In the genomic region with DNA sequence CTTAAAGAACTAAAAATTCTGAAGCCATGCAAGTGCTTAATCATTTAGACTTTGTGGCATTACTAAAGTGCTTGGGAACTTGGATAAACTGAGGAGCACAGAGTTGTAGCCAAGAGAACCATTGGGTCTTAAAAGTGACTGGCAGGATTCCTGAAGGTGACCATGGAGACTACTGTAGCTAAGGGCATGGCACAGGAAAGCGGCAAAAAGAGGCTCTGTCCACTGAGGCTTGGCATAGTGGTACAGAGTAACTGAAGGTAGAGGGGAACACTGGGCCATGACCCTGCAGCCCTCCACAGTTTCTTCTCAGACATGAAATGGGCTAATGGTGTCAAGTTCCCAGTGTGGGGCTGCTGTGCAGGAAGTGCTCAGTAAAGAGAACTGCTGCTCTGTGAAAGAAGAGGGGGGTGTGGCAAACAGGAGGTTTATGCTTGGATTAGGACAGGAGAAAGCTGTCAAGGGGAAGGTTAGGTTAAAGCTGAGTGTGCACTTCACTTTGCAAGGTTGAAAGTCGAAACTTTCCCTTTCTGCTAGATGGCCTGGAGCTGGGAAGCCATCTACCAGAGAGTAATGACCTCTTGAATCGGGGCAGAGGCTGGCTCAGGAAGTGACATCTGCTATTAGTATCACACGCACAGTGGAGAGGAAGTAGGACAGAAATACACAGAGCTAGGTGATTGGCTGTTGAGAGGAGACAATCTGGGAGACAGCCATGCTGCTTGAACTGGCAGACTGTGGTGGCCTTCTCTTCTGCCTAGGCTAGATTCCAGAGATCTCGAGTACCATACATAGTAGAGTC, we compare ENCODE assay signal across 10 mouse cellular contexts. TPM values are rescaled to one million over a fixed set of nuclear protein-coding genes. Genes with fewer than 3 reads are reported as not detected.
A peak's percentile ranks its signal among the peaks of the same experiment; 100 is the strongest.
DNase-seq lines count a peak whose midpoint lies in the region; ATAC-seq and TF ChIP-seq lines count a peak whose summit lies in the region.
"Had no signal": no experiment of that assay in that cellular context is flagged by ENCODE, and none has a peak within 500 bp of the region (broad histone marks: within the 10 kb centered on the region; RNA-seq: fewer than 3 reads in every experiment).

No protein-coding gene starts in this region.

- no peak for DNase-seq in heart, postnatal 0 days (ENCODE audit: low spot score)
- DNase-seq in CD4-positive, CD25-positive, alpha-beta regulatory T cell, adult 2 months (ENCODE audit: low read depth, low spot score) = peak; percentile 29
- DNase-seq in testis, postnatal 10 days (ENCODE audit: low spot score) = no peak
- DNase-seq in right cerebral cortex, postnatal 10 days (ENCODE audit: low spot score in 2 of 2) = no peak
- DNase-seq in right cerebral cortex, adult 18-20 months = no peak

- 57% methylated on average over 5 of the region's 5 CpGs for WGBS in heart, postnatal 0 days
- WGBS in heart, embryonic 11.5 days (ENCODE audit: insufficient replicate concordance) = 66% methylated on average over 5 of the region's 5 CpGs

- H3K4me2 ChIP-seq in heart, postnatal 0 days (ENCODE audit: low read depth, low read length) = no peak overlapping the region
- H3K4me2 ChIP-seq in heart, embryonic 11.5 days = no peak overlapping the region
- H3K4me2 ChIP-seq: embryonic facial prominence, embryonic 13.5 days; stomach, embryonic 15.5 days had no signal

- TF ChIP-seq EP300 in heart, postnatal 0 days (IDR thresholded peaks at IDR 0.05; ENCODE audit: low read depth) = no peak

- peak overlapping the region; percentile 39; the same call in 1 of the 2 replicates for H3K27ac ChIP-seq in heart, postnatal 0 days (ENCODE audit: low read depth)
- H3K27ac ChIP-seq in heart, embryonic 11.5 days (ENCODE audit: low read depth, low read length) = no peak overlapping the region
- H3K27ac ChIP-seq: embryonic facial prominence, embryonic 13.5 days; stomach, embryonic 15.5 days had no signal

- H3K27me3 ChIP-seq in heart, postnatal 0 days (ENCODE audit: control insufficient read depth, insufficient read depth, low read length) = no peaks in the 10 kb centered on the region
- no peaks in the 10 kb centered on the region for H3K27me3 ChIP-seq in heart, embryonic 11.5 days (ENCODE audit: control insufficient read depth, insufficient read depth, low read length)
- H3K27me3 ChIP-seq: embryonic facial prominence, embryonic 13.5 days; stomach, embryonic 15.5 days had no signal

- H3K9me3 ChIP-seq in heart, postnatal 0 days (replicated peaks; ENCODE audit: control insufficient read depth, low read length) = no peaks in the 10 kb centered on the region
- H3K9me3 ChIP-seq in heart, embryonic 11.5 days (replicated peaks; ENCODE audit: control insufficient read depth, low read length) = no peaks in the 10 kb centered on the region
- H3K9me3 ChIP-seq: embryonic facial prominence, embryonic 13.5 days; stomach, embryonic 15.5 days had no signal

- no peak overlapping the region for H3K4me3 ChIP-seq in heart, postnatal 0 days (ENCODE audit: low read depth, low read length)
- no peak overlapping the region for H3K4me3 ChIP-seq in heart, embryonic 11.5 days (ENCODE audit: low read depth, low read length)
- H3K4me3 ChIP-seq: embryonic facial prominence, embryonic 13.5 days; stomach, embryonic 15.5 days had no signal

- TF ChIP-seq CTCF in heart, postnatal 0 days (IDR thresholded peaks at IDR 0.05; ENCODE audit: low read depth) = no peak

- no peaks in the 10 kb centered on the region; the same call in 1 of the 2 replicates for H3K4me1 ChIP-seq in heart, postnatal 0 days (ENCODE audit: control insufficient read depth, insufficient read depth)
- H3K4me1 ChIP-seq in heart, embryonic 11.5 days (ENCODE audit: control insufficient read depth, insufficient read depth, low read length) = 0 out of 2 replicates have a peak, but pooled peaks cover 3% of the 10 kb centered on the region

- ATAC-seq in heart, postnatal 0 days (ENCODE audit: insufficient read depth, low read depth) = peak; percentile 53; the same call in 1 of the 2 replicates
- ATAC-seq in heart, embryonic 11.5 days (replicated peaks; ENCODE audit: insufficient number of reproducible peaks, low FRiP score, low TSS enrichment) = no peak
- peak; percentile 69 for ATAC-seq in granulocyte monocyte progenitor cell, adult 5-6 weeks (replicated peaks; ENCODE audit: poor library complexity, severe bottlenecking)
- peak; percentile 86 for ATAC-seq in megakaryocyte, adult 5-6 weeks (ENCODE audit: poor library complexity, severe bottlenecking)

- no peak overlapping the region for H3K9ac ChIP-seq in heart, postnatal 0 days (replicated peaks; ENCODE audit: low read depth, low read length)
- no peak overlapping the region for H3K9ac ChIP-seq in heart, embryonic 11.5 days (ENCODE audit: low read depth, low read length)
- H3K9ac ChIP-seq: embryonic facial prominence, embryonic 13.5 days; stomach, embryonic 15.5 days had no signal

- peaks cover 13% of the 10 kb centered on the region for H3K36me3 ChIP-seq in heart, postnatal 0 days (replicated peaks; ENCODE audit: control insufficient read depth, insufficient read depth, low read length)
- H3K36me3 ChIP-seq in heart, embryonic 11.5 days (ENCODE audit: control insufficient read depth, insufficient read depth, low read length) = peaks cover 2% of the 10 kb centered on the region; the same call in 1 of the 2 replicates
- H3K36me3 ChIP-seq: stomach, embryonic 15.5 days had no signal

RNA-seq across cellular contexts. Expression of gene Wdr20, which starts 38.1 kb away (rescaled TPM):
- total RNA-seq in heart, postnatal 0 days (2014; rRNA removed; ENCODE audit: low replicate concordance) = 36.9 and 45.8 TPM in 2 replicates
- 10.7 and 12.1 TPM in 2 replicates for polyA plus RNA-seq in heart, postnatal 0 days (2015; fragmentation: Nextera tagmentation; extraction: Ambion mirVana)
- polyA plus RNA-seq in heart, embryonic 11.5 days (2014; fragmentation: Nextera tagmentation; extraction: Ambion mirVana) = 15.2 and 17.1 TPM in 2 replicates
- 19.4 and 25.9 TPM in 2 replicates for total RNA-seq in granulocyte monocyte progenitor cell, adult 5-6 weeks (2014; fragmentation: Nextera tagmentation)
- total RNA-seq in granulocyte monocyte progenitor cell, adult 5-6 weeks (2017) = 25.4 and 35.3 TPM in 2 replicates
- total RNA-seq in megakaryocyte, adult 5-6 weeks (2015) = 24.2 and 24.7 TPM in 2 replicates
- total RNA-seq in megakaryocyte, adult 5-6 weeks (2017) = 28.5 and 37.5 TPM in 2 replicates
